Mouse (Mus musculus): Measurements from ENCODE around the gene Smco4.
"Not testable (repeated sequence)": the region's sequence is repeated elsewhere in the genome, so short reads cannot be mapped to it uniquely, and the experiment has no call there.

Gene Smco4

DNA sequence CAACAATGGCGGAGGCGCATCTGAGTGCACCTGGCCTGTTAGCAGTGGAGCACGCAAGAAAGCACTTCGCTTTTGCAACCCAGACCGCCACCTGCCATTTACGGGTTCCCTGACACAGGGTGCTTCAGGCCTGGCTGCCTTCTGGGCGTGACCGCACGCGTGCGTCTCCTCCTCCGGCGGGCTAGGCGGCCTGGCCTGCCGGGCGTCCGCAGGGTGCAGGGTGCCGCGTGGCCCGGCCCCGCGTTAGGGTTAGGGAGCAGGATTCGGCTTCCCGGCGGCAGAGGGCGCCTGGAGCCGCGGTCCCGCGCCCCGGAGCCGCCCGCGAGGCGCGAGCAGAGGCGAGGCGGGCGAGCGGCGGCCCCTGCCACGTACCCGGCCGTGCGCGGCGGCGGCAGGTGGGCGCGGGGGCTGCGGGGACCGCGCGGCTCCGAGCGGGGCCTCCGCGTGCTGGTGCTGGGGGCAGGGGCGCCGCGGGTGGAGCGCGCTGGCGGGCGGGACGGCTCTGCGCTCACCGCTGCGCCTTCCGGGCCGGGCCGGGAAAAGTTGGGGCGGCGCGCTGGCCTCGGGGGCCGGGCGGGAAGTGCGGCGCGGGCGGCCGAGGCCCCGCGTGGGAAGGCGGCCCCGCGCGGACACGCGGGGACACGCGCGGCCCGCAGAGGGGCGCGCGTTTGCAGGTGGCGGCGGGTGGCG lies at the start of gene Smco4:
Gene Smco4, plus strand, starts transcription at position 198 of the 690 bp plus-strand sequence.
- DNase-seq (ENCODE audit: low spot score in 2 of 2) = peak; percentile 58 to 73

DNA sequence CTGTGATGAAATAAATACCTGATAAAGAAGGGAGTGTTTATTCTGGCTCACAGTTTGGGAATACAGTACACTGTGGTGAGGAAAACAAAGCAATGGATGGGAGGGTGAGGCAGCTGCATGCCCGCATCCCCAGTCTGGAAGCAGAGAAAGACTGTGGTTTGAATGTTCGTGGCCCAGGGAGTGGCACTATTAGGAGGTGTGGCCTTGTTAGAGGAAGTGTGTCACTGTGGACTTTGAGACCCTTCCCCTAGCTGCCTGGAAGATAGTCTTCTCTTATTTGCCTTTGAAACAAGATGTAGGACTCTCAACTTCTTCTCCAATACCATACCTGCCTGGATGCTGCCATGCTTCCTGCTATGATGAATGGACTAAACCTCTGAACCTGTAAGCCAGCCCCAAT lies 45.8 kb upstream of the Smco4 start:
- DNase-seq (ENCODE audit: low spot score in 2 of 2) = no peak

DNA sequence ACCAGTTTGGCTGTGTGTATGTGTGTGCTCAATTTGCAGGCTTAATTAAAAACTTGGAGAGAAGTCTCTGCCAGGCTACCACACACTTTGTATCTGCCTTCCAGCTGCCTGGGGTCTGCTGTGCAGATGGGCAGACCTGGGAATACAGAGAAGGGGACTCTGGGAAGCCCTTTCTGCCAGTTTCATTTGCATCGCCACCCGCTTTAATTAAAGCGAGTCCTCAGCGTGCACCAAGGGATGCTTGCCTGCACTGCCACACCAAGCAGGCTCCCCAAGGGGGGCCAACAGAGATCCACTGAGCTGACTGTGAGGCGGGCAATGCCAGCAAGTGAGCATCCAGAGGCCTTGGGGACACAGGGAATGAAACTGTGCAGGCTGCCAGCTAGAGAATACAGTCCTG lies 42.3 kb upstream of the Smco4 start:
- DNase-seq (ENCODE audit: low spot score in 2 of 2) = no peak

DNA sequence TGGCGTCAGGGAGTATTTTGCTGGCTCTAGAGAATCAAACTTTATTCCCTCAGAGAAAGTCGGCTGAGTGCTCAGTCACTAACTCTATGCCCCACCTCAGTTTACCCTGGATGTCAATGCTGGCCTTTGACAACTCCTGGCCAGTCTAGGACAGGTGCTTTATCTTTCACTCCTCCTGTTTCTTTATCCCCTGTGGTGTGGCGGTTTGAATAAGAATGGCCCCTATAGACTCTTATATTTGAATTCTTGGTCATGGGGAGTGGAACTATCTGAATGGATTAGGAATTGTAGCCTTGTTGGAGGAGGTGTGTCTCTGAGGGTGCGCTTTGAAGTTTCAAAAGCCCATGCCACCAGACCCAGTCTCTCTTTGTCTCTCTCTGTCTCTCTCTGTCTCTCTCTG lies 21.0 kb upstream of the Smco4 start:
- no peak for DNase-seq (ENCODE audit: low spot score in 2 of 2)

DNA sequence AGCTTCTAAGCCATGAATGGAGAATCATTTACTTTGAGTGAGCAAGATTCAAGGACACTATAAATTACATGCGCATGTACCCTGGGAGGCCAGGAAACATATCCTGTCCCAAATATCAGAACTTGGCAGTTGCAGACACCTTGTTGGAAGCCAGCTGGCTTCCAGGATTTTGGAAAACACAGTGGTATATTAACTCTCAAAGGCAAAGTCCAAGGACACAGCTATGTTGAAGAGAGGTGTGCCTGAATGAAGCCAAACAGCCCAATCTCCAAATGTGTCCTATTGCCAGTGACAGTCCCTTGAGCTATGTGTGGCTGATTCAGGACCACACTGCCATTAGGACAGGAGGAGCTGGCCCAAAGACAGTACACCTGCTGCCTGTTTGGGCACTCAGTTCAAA lies 20.0 kb upstream of the Smco4 start:
- no peak for DNase-seq (ENCODE audit: low spot score in 2 of 2)

DNA sequence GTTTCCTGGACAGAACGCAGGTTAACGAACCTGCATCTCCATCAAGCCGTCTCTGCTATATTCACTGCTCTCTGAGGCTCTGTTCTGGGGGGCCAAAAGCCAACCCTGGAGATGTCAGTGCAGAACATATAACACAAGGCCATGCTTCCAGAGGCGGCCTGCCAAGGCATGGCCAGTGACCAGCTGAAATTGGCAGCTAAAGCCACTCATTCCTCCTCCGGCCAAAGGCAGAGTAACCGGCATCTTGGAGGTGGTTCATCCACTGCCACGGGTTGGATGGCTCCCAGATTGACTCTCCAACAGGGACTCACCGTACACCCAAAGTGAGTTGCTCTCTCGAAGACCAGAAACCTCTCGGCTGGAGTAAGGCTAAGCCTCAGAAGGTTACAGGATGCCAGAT lies 15.7 kb upstream of the Smco4 start:
- DNase-seq (ENCODE audit: low spot score in 2 of 2) = no peak

DNA sequence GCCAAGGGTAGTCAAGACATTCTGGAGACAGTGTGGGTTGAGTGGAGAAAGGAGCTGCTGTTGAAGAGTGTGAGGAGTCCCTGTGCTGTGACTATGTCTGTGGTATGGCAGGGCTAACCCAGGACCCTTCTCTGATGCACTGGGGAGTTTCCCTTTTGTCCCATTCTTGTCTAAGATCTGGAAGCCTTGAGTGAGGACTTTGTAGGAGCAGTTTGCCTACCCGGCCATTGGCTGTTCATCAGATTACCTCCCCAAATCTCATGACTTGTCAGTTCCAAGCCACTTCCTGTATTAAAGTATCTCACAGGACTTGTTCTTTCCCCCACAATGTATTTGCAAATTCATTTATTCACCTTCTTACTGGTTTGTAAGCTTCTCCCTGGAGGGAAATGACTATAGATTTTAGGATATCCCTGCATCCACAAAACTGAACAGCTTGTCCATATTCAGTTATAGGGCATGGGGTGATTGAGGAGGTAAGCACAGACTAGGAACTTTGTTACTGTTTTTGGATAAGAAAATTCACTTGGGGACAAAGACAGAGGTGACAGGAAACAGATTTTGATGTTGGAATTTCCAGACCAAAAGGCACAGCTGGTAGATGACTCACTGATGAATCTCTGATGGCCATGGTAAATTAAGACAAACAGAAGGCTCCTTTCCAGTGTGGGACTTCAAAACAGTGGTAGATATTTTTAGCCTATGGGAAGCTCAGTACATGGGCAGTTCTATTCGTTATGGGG lies 5.4 kb upstream of the Smco4 start:
- DNase-seq (ENCODE audit: low spot score in 2 of 2) = no peak

DNA sequence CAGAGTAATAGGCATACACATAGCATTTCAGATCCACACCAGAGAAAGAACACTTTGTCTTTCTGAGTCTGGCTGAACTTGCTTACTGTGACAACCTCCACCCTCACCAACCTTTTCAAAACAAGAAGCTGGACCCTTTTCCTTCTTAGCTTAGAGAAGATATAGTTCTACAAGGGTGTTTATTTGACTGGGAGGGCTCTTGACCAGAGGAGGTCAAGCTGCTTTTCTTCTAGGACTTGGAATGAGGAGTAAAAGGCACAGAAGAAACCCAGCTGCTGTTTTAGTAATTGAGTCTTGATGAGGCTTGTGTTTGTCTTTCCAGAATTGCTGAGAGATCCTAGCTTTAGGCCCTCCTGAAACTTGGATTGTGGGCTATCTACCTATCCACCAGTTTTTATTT lies 3.9 kb upstream of the Smco4 start:
- no peak for DNase-seq (ENCODE audit: low spot score in 2 of 2)

DNA sequence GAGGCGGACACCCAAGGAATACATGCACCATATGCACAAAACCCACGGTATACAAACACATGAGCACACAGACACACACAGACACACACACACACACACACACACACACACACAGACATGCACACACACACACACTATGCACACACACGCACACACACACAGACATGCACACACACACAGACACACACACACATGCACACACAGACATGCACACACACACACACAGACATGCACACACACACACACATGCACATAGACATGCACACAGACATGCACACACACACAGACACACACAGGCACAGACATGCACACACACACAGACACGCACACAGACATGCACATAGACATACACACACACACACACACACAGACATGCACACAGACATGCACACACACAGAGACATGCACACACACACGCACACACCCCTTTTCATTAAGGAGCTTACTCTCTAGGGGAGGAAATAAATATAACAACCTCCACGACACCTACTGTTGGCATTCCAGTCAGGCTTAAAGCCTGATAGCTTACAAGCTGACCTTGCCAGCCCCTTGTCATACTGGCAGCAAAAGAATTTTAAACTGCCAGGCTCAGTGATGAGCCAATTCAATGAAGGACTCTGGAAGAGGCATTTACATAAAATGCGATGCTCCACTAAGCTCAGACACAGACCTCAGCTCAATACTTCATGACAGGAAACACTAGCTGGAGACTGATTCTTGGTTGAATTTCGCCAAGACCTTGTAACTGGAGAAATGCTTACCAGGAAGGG lies 2.7 kb upstream of the Smco4 start:
- DNase-seq (ENCODE audit: low spot score in 2 of 2) = no peak

DNA sequence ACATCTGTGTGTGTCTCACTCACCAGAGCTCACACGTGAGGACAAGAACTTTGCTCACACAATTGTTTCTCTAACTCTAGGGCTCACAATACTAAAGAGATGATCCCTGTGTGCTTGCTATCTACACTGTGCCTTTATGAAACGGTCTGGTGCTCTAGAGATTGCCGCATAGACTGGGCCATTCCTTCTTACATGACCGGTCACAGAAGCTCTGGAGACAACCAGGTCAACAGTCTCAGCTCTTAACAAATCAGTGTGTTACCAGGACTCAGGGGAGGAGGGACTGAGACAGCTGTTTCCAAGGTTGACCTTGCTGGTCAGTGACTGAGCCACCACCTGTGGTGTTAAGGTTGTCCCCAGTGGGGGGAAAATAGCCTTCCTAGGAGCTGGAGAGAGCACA lies 1.5 kb upstream of the Smco4 start:
- no peak for DNase-seq (ENCODE audit: low spot score in 2 of 2)

DNA sequence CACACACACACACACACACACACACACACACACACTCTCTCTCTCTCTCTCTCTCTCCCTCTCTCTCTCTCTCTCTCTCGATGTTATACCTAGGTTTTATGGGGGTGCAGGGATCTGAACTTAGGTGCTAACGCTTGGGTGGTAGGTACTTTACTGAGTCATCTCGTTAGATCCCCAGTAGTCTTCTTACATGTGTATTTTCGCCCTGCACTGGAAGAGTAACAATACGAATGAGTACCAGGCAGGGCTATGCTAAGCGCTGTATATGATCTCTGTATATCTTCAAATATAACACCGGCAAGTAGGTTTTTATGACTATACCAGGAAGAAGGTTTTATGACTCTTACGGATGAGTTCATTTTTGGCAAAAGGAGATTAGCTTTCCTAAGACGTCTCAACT lies 831 bp upstream of the Smco4 start:
- DNase-seq (ENCODE audit: low spot score in 2 of 2) = no peak

DNA sequence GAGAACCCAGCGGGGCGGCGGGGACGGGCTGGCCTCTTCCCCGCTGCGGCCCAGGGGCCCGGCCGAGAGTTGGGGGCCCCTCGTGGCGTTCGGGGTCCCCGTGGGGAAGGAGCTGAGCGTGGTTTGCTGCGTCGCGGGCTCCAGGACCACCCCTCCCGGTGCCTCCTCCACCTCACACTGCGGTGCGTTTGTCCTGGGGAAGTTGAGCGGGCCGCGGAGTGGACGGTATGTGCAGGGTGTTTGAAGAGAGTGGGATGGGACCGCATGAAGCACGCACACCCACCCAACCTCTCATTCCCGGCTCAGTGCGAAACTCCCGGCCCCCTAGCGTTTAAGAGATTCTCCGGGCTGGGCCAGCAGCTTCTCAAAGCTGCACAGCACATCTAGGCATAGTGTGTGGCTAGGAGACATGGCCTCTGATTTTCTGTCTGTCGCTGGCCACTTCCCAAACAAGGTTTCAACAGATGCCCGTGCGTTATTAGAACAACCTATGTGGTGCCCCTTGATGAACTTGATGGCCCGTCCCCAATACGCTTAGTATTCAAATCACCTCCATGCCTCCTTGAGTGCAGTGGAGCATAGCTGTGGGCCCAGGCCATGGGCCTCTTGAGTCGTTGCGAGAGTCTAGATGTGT lies 810 bp downstream of the Smco4 start:
- peak; percentile 65 to 72 for DNase-seq (ENCODE audit: low spot score in 2 of 2)

DNA sequence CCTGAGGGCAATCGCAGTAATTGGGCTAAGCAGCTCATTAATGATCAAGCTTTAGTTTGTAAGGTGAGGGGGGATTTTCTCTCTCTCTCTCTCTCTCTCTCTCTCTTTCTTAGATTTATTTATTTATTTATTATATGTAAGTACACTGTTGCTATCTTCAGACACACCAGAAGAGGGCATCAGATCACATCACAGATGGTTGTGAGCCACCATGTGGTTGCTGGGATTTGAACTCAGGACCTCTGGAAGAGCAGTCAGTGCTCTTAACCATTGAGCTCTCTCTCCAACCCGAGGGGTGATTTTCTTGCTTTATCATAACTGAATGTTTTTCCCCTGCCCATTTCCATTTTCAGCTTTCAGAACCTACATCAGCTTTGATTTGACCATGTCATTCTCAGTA lies 2.0 kb downstream of the Smco4 start:
- not testable (repeated sequence) for DNase-seq (ENCODE audit: low spot score in 2 of 2)

DNA sequence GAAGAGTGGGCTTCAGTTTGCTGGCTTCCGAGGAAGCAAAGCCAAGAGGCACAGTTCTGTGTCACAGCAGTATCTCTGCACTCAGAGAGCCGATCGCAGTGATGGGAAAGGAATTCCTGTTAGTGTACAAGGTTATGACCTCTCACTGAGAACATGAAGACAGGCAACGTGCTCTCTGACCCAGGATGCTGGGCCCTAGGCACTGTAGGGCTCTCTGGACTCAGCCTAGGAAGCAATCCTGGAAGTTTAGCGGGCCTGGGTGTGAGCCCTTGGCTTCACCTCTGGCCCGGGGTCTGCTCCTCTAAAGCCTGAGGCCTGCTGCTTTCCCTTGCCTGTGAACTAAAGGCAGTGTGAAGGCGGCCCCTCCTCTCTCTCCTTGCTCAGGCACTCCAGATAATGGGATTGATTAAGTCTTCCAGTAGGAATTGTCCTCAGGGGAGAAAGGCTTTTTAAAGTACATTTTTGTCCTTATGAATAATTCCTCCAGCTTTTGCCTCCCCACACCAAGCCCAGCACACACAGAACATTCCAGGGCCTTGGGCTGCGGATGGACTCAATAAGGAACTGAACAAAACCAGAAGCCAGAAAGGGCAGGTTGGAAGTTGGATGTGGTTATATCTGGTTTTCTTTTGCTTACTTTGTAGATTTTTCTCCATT lies 2.8 kb downstream of the Smco4 start:
- no peak for DNase-seq (ENCODE audit: low spot score in 2 of 2)

DNA sequence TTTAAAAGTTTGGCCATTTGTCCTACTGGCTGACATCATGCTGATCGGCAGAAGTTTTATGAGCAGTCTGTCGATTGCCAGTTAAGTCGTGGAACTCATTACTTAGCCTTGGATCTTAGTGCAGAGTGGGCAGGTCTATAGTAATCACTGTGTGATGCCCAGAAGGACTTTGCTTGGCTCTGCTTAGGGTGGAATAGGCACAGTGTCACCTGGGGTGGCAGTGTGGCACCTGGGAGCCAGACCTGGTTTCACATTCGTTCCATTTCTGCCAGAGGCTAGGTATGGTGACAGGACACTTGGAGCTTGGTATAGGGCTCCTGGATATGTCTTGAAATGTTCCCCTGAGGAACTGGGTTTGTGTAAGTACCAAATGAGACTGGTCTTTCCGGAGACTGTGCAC lies 6.8 kb downstream of the Smco4 start:
- no peak for DNase-seq (ENCODE audit: low spot score in 2 of 2)

DNA sequence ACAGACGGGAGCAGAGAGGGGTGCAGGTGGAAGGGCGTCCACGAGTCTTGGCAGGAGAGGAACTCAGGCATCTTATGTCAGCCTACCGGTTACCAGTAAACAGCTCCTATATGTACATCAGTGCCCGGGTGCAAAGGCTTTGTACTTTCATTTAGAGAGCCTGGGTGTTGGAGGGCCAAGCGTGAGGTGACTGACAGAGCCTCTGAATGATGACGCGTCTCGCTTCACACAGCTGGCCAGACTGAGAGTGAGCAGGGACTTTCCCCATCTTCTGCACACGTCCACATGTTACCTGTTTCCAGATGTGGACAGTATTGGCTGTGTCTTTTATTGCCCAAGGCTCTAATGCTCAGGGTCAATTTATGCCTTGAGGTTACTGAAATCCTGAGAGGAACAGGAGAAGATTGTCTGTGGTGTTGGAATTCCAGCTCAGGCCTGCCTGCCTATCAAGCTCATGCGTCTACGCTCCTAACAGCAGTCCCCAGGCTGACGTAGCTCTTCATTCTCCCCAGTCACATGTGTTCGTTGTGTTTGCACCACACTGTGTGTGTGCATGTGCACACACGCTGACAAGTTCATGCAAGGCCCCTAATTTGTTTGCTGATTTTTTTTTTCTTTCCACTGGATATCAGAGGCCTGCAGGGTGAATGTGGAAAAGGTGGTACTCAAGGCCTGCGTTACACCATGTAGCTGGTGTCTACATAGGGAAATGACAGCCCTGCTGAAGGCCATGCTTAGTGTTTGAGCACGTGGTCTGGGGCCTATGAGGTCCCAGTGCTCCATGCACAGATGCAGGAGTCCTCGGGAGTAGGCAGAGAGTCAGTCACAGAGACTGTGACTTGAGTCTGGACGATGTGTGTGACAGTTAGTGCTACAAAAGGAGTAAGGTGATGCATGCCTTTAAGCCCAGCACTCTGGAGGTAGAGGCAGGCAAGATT lies 8.4 kb downstream of the Smco4 start:
- no peak for DNase-seq (ENCODE audit: low spot score in 2 of 2)

DNA sequence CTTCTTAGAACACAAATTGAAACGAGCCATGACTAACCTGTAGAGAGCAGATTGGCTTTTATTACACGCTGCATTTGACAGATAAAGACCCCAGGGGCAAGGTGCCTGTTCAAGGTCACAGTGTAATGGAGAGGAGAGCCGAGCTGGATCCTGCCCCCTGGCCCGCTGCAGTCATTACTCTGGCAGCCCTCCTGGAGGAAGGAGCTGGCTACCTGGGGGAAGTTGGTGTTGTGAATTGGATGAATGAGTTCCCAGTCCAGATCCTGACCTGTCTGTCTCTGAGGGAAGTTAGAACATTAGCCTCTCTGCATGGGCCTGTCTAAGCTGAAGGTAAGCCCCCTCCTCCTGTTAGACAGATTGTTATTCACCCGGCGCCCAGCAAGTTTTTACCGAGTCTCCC lies 9.2 kb downstream of the Smco4 start:
- no peak for DNase-seq (ENCODE audit: low spot score in 2 of 2)

DNA sequence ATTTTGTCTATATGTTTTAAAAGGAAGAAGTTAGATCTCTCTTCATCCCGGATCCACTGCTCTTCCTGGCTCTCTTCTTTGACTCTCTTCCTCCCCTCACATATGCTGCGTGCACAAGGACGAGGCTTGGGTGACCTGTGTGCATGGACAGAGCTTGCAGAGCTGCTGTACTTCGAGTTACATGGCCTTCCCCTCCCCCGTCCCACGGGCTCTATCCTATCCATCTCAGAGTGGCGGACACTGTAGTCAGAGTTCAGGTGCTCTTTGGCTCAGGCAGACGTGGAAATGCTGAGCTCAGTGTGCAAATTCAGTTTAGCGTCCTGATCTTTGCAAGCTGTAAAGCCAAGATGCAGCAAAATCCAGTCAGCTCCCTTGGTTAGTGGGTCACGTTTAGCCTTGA lies 10.1 kb downstream of the Smco4 start:
- DNase-seq (ENCODE audit: low spot score in 2 of 2) = no peak

DNA sequence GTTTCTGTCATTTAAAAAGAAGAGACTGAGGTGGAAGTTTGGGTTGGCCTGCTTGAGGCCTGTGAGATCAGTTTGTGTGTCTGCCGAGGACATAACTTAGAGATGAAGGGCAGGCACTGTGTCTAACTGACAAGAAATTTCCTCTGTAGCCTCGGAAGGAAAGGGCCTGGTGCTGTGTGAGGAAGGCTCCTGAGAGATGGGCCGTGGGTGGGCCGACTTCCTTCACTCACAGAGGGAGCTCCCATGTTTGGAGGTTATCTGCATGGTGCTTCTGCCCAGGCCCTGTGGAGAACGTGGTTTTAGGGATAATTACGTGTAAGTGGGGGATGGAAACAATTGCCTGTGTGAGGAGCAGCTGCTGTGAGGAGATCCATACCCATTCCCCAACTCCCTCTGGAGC lies 10.6 kb downstream of the Smco4 start:
- no peak for DNase-seq (ENCODE audit: low spot score in 2 of 2)

DNA sequence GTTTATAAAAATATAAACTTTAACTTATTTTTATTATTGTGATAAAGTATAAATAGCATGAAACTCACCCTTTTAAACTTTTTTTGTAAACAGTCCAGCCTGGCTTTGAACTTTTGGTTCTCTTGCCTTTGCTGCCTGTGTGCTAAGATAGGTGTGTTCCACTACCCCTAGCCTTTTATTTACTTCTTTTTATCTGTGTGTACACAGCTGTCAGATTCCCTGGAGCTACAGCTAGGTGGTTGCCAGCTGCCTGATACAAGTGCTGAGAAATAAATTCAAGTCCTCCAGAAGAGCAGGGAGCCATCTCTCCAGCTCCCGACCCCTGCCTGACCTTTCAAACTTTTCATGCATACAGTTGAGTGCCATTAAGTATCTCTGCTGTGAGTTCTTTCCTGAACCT lies 12.1 kb downstream of the Smco4 start:
- DNase-seq (ENCODE audit: low spot score in 2 of 2) = no peak

DNA sequence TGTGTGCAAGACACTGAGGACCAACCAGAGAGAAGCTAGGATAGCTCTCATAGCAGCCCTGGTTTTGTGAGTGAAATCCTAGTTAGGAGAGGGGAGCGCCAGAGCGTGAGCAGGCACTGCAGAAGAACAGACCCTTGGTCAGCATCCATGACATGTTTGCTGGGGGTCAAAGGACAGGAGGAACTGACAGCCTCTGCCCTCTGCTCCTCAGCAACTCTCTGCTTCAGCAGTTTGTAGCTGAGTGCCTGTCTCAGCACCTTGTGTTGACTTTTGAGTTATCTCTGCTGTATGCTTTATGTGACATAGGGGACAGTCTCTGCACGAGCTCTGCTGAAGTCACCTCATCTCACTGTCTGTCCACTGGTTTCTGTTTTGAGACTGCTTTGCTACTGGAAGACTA lies 13.6 kb downstream of the Smco4 start:
- no peak for DNase-seq (ENCODE audit: low spot score in 2 of 2)

Data from thymus, postnatal 10 days (tissue).